Mouse (Mus musculus): Measurements from ENCODE around the gene Clasrp.

GRCm38 (mm10) chr7:19620811-19621210 lies 16.5 kb upstream of the Clasrp start:
- TF ChIP-seq POLR2A (IDR thresholded peaks at IDR 0.05; ENCODE audit: borderline replicate concordance, low read depth, low read length) (no peak), CTCF (IDR thresholded peaks at IDR 0.05; ENCODE audit: low read depth, low read length) (no peak)

Data from bone marrow macrophage, adult 2 months (primary cell).